Mouse (Mus musculus): ENCODE results near the gene Setx. TPM values are rescaled to one million over a fixed set of nuclear protein-coding genes. Genes with fewer than 3 reads are reported as not detected.

Setx gene
- polyA plus RNA-seq (2017; shearing (Covaris generic)): 68.7 TPM

DNA sequence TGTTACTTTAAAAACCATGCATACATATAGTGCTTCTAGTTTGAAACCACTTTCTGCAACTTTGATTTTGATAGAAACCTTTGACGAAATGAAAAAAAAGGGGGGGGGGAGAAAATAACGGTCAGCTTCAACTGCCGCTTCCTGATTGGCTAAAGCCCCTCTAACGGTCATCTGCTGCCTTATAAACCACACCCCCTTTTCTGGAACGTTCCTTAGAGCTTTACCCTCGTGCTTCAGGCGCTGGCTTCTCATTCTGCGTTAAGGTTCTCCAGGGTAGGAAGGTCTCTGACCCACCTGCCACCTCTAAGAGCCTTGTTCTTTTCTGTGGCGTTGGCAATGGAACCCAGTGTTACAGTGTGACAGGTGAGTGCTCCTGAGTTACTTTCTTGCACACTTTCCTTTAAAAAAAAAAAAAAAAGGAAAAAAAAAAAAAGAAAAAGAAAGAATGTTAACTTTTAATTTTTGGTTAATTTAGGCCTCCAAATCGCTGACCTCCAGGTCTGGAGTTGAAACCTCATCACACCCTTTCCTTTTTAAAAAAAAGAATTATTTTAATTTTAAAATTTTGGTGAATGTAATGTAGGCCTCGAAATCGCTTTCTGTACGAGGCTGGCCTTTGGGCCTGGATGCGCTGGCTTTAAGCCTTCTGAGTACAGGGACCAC is at the start of gene Setx:
TSS of gene Setx (plus strand) at position 275 of the 663 bp plus-strand sequence.

Other genes starting within 250 kb of the Setx start
- gene Barhl1, start 207.5 kb upstream of the Setx start, polyA plus RNA-seq (2017; shearing (Covaris generic)): not detected
- 0.49 TPM for gene Cfap77, start 69.1 kb upstream of the Setx start, polyA plus RNA-seq (2017; shearing (Covaris generic))
- 13.4 TPM for gene Ttf1, start 63.9 kb upstream of the Setx start, polyA plus RNA-seq (2017; shearing (Covaris generic))
- gene Ntng2, start 128.8 kb downstream of the Setx start, polyA plus RNA-seq (2017; shearing (Covaris generic)): 5.8 TPM
- gene Med27, start 222.6 kb downstream of the Setx start, polyA plus RNA-seq (2017; shearing (Covaris generic)): 52.5 TPM

Data from effector memory CD4-positive, alpha-beta T cell, adult 5 months (primary cell).